Mouse (Mus musculus) right cerebral cortex, postnatal 36 days (tissue): ENCODE results near the gene Gm49384.

ENCODE experiments used
- DNase-seq, 2 experiments: peaks; one replicate each; pipeline ENCODE4 v3.0.0; 2022; ENCODE audit warnings: low spot score in 2 of 2, mixed read lengths in 1 of 2

Gene Gm49384

GRCm38 (mm10) chr12:69207396-69207795 is 3.3 kb upstream of the Gm49384 start:
- no peak for DNase-seq

GRCm38 (mm10) chr12:69198985-69199384 is 5.1 kb downstream of the Gm49384 start:
- DNase-seq: no peak

- DNase-seq: peak; percentile 52 to 61
These were observed 5.9 kb downstream of the Gm49384 start, which contains the start of gene Dnaaf2 for GRCm38 (mm10) chr12:69198164-69198535. Gene Dnaaf2, minus strand, starts transcription at chr12:69198429.

GRCm38 (mm10) chr12:69197378-69198163 is 6.5 kb downstream of the Gm49384 start:
- DNase-seq: peak; percentile 11 to 22

GRCm38 (mm10) chr12:69196444-69197377 is 7.4 kb downstream of the Gm49384 start, which contains the start of gene Gm49383:
Gene Gm49383, minus strand, starts transcription at chr12:69197104.
- DNase-seq: peak; percentile 57 to 62

- no peak for DNase-seq
These were observed 11.4 kb downstream of the Gm49384 start for GRCm38 (mm10) chr12:69192637-69193036.

- no peak for DNase-seq
These were observed 12.7 kb downstream of the Gm49384 start for GRCm38 (mm10) chr12:69191396-69191795.

GRCm38 (mm10) chr12:69190522-69190921 is 13.5 kb downstream of the Gm49384 start:
- DNase-seq: no peak

- DNase-seq: no peak
These were observed 14.0 kb downstream of the Gm49384 start for GRCm38 (mm10) chr12:69190074-69190473.

GRCm38 (mm10) chr12:69186811-69187471 is 17.1 kb downstream of the Gm49384 start:
- DNase-seq: no peak

GRCm38 (mm10) chr12:69185371-69185770 is 18.7 kb downstream of the Gm49384 start:
- no peak for DNase-seq

- DNase-seq: peak; percentile 42 to 55
These were observed 19.4 kb downstream of the Gm49384 start for GRCm38 (mm10) chr12:69184342-69185295.

- peak; percentile 97 to 98 for DNase-seq
These were observed 20.3 kb downstream of the Gm49384 start, which contains the start of the genes Rpl36al and Mgat2 for GRCm38 (mm10) chr12:69183583-69184308. Gene Rpl36al, minus strand, starts transcription at chr12:69184083. Gene Mgat2, plus strand, starts transcription at chr12:69184157.

- DNase-seq: no peak
These were observed 22.3 kb downstream of the Gm49384 start for GRCm38 (mm10) chr12:69181800-69182199.

GRCm38 (mm10) chr12:69179371-69179770 is 24.7 kb downstream of the Gm49384 start:
- no peak for DNase-seq

- DNase-seq: no peak
These were observed 26.5 kb downstream of the Gm49384 start for GRCm38 (mm10) chr12:69177526-69177925.

GRCm38 (mm10) chr12:69175975-69176374 is 28.1 kb downstream of the Gm49384 start:
- DNase-seq: no peak

GRCm38 (mm10) chr12:69171307-69171706 is 32.8 kb downstream of the Gm49384 start:
- DNase-seq: no peak

- DNase-seq: peak; percentile 64 to 79
These were observed 35.5 kb downstream of the Gm49384 start, which contains the start of gene Lrr1 for GRCm38 (mm10) chr12:69168461-69169106. Gene Lrr1, plus strand, starts transcription at chr12:69168814.
